Mouse (Mus musculus): ENCODE results near the gene Plekhg4. TPM values are rescaled to one million over a fixed set of nuclear protein-coding genes. Genes with fewer than 3 reads are reported as not detected.
A peak's percentile ranks its signal among the peaks of the same experiment; 100 is the strongest.

Plekhg4 gene
- polyA plus RNA-seq, 1 experiment from 2014 or later: not detected

DNA sequence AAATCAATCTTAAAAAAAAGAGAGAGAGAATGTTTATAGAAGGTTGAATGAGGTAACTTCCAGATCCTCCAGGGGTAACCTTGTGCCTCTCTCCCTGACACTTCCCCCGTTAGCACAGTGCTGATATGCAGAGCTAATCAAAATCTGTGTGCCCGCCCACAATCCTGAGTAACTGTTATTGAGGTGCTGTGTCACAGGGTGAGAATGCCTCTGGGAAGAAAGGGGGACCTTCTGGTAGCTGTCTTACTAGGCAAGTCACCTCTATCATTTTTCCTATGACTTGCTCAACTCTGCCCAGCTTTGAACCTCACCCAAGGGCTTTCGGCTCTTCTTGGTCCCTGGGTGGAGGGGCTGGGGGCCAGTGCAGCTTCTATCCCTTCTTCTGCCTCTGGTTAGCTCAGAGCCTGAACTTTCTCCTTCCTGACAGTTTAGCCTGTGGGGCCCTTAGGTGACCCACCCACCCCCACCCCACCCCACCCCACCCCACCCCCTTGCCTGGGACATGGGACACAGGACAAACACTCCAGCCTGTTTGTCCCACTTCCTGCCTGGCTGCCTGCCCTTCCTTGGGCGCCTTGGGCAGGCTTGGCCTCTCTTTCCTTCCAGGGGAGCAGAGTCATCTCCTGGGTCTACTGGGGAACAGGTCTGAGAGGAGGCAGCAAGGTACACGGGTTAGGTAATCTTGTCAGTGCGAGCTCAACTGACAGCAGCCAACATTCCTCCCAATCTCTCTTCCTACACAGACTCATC, 33.0 kb upstream of the Plekhg4 start:
- Histone ChIP-seq H3K27ac (ENCODE audit: poor library complexity, severe bottlenecking) (peak overlapping the region; percentile 74), H3K36me3 (peaks cover 34% of the 10 kb centered on the region), H3K4me1 (replicated peaks) (peaks cover 57% of the 10 kb centered on the region), H3K4me2 (0 out of 2 replicates have a peak overlapping the region, but pooled peaks have one; percentile 5), H3K9me3 (replicated peaks) (no peaks in the 10 kb centered on the region), H3K9ac (no peak overlapping the region), H3K27me3 (replicated peaks) (no peaks in the 10 kb centered on the region), H3K4me3 (no peak overlapping the region)
- ATAC-seq (ENCODE audit: insufficient number of reproducible peaks, low FRiP score): no peak; the same call in 1 of the 2 replicates
- 53% methylated on average over 6 of the region's 6 CpGs for WGBS

DNA sequence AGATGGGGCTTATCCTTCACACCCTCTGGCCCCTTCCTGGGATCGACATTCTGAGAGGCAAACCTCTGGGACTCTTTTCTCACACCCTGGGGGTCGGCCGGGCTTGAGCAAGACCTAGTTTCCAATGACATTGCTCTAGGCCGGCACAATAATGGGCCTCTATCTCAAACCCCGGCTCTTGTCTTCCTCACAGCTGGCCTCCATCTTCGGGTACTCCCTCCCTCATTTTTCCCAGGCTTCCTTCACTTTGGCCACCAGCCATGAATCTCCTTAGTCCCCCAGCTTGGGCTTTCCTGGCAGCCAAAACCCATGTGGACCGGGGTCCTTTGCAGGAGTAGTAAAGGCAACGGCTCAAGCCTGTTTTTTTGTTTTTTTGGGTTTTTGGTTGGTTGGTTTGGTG, 31.7 kb upstream of the Plekhg4 start:
- H3K9me3 ChIP-seq (replicated peaks): no peaks in the 10 kb centered on the region
- H3K27ac ChIP-seq (ENCODE audit: poor library complexity, severe bottlenecking): peak overlapping the region; percentile 74
- no peak overlapping the region for H3K4me3 ChIP-seq
- peak overlapping the region; percentile 11; the same call in 1 of the 2 replicates for H3K4me2 ChIP-seq
- 27% methylated on average over 8 of the region's 8 CpGs for WGBS
- H3K27me3 ChIP-seq (replicated peaks): no peaks in the 10 kb centered on the region
- ATAC-seq (ENCODE audit: insufficient number of reproducible peaks, low FRiP score): no peak
- peaks cover 21% of the 10 kb centered on the region for H3K36me3 ChIP-seq
- no peak overlapping the region; the same call in 1 of the 2 replicates for H3K9ac ChIP-seq
- peaks cover 71% of the 10 kb centered on the region for H3K4me1 ChIP-seq (replicated peaks)

DNA sequence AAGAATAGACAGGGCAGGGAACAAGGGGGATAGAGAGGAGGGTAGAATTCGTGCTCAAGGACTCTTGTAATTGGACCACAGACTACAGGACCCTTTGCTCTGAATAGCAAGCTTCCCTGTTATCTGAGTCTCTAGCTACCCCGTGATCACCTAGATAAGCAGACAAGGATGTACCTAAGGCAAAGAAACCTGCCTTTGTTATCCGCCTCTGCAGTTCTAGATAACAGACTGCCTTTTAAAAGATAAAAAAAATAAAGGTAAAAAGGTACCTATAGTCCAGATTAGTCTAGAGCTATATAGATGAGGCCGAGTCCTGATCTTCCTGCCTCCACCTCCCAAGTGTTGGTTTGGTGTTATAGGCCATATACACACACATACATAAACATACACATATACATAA, 30.3 kb upstream of the Plekhg4 start:
- Histone ChIP-seq H3K9ac (no peak overlapping the region), H3K4me3 (no peak overlapping the region), H3K4me2 (no peak overlapping the region), H3K36me3 (peaks cover 7% of the 10 kb centered on the region), H3K9me3 (replicated peaks) (no peaks in the 10 kb centered on the region), H3K4me1 (replicated peaks) (peaks cover 76% of the 10 kb centered on the region), H3K27me3 (replicated peaks) (no peaks in the 10 kb centered on the region), H3K27ac (ENCODE audit: poor library complexity, severe bottlenecking) (no peak overlapping the region)
- ATAC-seq (ENCODE audit: insufficient number of reproducible peaks, low FRiP score): no peak
- 62% methylated on average over 4 of the region's 4 CpGs for WGBS

DNA sequence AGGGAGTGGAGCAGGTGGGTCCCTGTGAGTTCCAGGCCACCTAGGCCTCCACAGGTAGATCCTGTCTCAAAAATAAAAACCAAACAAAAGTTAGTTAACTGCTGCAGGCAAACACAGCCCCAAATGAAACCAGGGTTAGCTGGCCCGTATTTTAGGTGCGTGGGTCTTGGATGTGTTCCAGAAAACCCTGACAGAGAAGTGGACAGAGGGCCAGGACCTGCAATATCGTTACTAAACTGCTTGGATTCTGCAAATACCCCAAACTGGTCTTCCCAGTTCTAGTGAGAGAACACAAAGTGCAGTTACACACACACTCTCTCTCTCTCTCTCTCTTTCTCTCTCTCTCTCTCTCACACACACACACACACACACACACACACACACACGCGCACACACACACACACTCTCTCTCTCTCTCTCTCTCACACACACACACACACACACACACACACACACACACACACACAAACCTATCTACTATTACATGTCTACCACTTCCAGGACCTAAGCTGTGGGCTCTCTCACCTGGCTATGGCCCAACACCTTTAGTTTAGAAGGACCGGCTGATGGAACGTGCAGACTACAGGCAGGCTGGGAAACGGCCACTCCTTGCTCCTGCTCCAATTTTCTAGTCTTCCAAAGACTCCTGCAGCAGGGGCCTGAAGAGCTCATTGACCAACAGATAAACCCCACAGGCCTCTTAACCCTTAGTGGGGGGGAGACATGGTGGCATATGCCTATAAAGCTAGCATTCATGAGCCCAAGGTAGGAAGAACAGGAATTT, 29.1 kb upstream of the Plekhg4 start:
- ATAC-seq (ENCODE audit: insufficient number of reproducible peaks, low FRiP score): no peak

DNA sequence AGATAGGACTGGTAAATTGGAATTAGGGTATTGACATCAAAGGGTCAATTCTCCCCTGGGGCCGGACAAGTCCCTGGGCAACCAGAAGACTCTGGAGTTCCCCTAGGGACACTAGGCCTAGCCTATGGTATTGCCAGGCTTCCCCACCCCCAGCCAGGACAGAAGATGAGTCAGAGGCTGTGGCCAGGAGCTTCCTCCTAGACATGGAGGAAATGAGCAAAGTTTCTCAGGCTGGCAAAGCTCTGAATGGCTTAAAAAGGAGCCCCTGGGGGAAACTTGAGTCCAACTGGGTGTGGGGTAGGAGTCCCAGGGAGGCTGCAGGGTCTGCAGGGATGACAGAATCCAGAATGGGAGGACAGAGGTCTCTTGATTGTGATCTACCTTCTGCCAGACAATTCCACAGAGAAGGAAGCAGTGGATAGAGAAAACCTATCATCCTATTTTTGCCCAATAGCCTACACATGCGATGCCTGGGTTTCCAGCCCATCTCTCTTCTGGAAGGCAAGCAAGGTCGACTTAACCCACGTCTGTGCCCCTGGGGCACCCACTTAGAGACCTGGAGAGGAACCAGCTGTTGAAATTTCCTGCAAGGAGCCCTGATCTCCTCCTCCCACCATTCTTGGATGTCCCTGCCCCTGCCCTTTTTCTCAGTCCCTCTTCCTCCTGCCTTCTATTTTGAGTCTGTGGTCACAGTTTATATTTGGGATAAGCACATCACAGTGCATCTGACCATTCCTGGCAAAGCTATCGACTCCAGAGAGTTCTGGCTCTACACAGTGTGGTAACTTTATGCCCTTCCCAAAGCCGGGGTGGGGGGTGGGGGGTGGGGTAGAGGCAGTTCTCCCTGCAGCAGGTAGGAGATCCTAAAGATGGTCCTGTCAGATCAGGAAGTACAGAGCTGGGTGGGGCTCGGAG, 27.8 kb upstream of the Plekhg4 start:
- H3K4me3 ChIP-seq: peak overlapping the region; percentile 78
- ATAC-seq (ENCODE audit: insufficient number of reproducible peaks, low FRiP score): no peak
- H3K4me2 ChIP-seq: peak overlapping the region; percentile 99
- H3K9ac ChIP-seq: peak overlapping the region; percentile 88; the same call in 1 of the 2 replicates
- 41% methylated on average over 7 of the region's 7 CpGs for WGBS
- H3K36me3 ChIP-seq: no peaks in the 10 kb centered on the region
- peaks cover 64% of the 10 kb centered on the region for H3K4me1 ChIP-seq (replicated peaks)
- H3K9me3 ChIP-seq (replicated peaks): no peaks in the 10 kb centered on the region
- peak overlapping the region; percentile 54 for H3K27ac ChIP-seq (ENCODE audit: poor library complexity, severe bottlenecking)
- no peaks in the 10 kb centered on the region for H3K27me3 ChIP-seq (replicated peaks)

More for the DNA sequence above, 29.1 kb upstream of the Plekhg4 start:
- H3K9ac ChIP-seq: no peak overlapping the region
- WGBS: 54% methylated on average over 8 of the region's 8 CpGs
- H3K4me1 ChIP-seq (replicated peaks): peaks cover 67% of the 10 kb centered on the region
- H3K36me3 ChIP-seq: no peaks in the 10 kb centered on the region
- no peak overlapping the region for H3K27ac ChIP-seq (ENCODE audit: poor library complexity, severe bottlenecking)
- H3K27me3 ChIP-seq (replicated peaks): no peaks in the 10 kb centered on the region
- no peak overlapping the region for H3K4me3 ChIP-seq
- peak overlapping the region; percentile 4; the same call in 1 of the 2 replicates for H3K4me2 ChIP-seq
- no peaks in the 10 kb centered on the region for H3K9me3 ChIP-seq (replicated peaks)

DNA sequence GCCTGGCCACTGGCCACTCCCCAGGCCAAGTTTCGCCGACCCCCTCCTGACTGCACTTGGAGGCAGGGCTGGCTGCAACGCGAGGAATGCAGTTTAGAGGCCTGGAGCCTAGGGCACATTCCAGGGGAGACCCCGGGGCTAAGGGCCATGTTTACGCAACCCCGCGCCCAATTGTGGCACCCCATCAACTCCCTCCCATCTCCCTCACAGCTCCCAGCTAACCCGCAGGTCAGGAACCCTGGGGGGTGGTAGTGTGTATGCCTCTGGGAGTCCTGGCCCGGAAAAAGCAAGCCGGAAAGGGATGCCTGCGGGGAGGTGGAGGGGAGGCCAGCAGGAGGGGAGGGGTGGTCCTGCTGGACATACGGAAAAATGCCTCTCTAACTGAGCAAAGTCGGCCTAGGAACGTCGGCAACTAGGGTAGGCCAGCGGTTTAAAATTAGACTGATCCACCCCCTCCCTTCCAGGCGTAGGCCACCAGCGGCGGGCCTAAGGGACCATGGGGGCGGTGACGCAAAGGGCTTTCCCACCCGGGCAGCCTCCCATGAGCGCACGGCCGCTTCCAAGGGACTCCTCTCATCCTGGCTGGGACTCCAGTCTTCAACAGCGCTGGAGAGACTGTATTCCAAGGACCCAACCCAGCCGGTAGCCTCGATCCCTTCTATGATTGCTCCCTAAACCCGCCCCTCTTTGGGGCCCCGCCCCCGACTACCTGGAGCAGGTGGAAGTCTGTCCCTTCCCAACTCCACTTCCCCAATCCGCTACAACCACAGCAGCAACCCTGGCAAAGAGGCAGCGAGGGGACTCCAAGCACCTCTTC, 26.3 kb upstream of the Plekhg4 start:
- ATAC-seq (ENCODE audit: insufficient number of reproducible peaks, low FRiP score): peak; percentile 40
- H3K36me3 ChIP-seq: no peaks in the 10 kb centered on the region
- no peaks in the 10 kb centered on the region for H3K9me3 ChIP-seq (replicated peaks)
- peaks cover 56% of the 10 kb centered on the region for H3K4me1 ChIP-seq (replicated peaks)
- H3K27ac ChIP-seq (ENCODE audit: poor library complexity, severe bottlenecking): peak overlapping the region; percentile 92
- no peaks in the 10 kb centered on the region; the same call in 1 of the 2 replicates for H3K27me3 ChIP-seq (replicated peaks)
- H3K4me3 ChIP-seq: peak overlapping the region; percentile 78
- WGBS: under 1% methylated on average over 34 of the region's 34 CpGs
- peak overlapping the region; percentile 99 for H3K4me2 ChIP-seq
- peak overlapping the region; percentile 88 for H3K9ac ChIP-seq

DNA sequence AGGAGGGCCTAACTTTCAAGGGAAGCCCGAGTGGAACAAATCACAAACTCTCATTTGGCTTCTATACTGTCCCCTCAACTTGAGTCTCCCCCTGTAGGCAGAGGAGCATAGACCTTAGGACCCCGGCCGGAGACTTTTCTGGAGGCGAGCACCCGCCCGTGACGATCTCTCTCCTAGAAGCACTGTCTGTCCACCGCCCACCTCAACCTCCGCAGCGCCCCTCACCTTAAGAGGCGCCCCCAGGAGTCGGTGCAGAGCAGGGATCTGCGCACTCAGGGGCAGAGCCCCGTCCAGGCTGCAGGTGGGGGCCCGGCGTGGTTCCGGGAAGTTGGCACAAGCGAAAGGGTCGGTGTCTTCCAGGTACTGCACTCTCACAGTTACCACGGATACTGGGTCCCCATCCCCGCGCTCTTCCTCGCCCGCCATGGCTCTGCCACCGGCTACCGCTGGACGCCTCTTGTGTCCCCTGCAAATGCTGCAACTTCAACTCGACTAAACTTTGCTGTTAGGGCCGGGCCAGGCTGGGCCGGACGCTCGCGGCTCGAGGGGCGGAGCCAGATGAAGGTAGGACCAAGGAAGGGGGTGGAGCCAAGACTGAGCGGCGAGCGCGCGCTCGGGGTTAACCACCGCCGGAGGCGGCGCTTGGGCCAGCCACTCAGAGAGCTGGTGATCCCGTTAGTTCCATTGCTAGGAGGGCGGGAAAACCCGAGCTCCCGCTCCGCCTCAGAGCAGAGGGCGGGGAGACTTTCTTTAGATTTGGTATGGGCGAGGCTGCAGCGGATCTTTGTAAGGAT, 25.4 kb upstream of the Plekhg4 start, which contains the start of gene Fhod1:
Gene Fhod1, minus strand, starts transcription at position 526 of the 794 bp plus-strand sequence.
- peak within 1 kb of the TSS; percentile 92 for H3K27ac ChIP-seq (ENCODE audit: poor library complexity, severe bottlenecking)
- peak within 1 kb of the TSS; percentile 78 for H3K4me3 ChIP-seq
- H3K27me3 ChIP-seq (replicated peaks): no peaks in the 10 kb centered on the region; the same call in 1 of the 2 replicates
- no peaks in the 10 kb centered on the region for H3K36me3 ChIP-seq
- under 1% methylated on average over 53 of the region's 53 CpGs for WGBS
- H3K9me3 ChIP-seq (replicated peaks): no peaks in the 10 kb centered on the region
- H3K9ac ChIP-seq: peak within 1 kb of the TSS; percentile 88
- peaks cover 52% of the 10 kb centered on the region for H3K4me1 ChIP-seq (replicated peaks)
- peak within 1 kb of the TSS; percentile 99 for H3K4me2 ChIP-seq
- peak; percentile 90 for ATAC-seq (ENCODE audit: insufficient number of reproducible peaks, low FRiP score)

DNA sequence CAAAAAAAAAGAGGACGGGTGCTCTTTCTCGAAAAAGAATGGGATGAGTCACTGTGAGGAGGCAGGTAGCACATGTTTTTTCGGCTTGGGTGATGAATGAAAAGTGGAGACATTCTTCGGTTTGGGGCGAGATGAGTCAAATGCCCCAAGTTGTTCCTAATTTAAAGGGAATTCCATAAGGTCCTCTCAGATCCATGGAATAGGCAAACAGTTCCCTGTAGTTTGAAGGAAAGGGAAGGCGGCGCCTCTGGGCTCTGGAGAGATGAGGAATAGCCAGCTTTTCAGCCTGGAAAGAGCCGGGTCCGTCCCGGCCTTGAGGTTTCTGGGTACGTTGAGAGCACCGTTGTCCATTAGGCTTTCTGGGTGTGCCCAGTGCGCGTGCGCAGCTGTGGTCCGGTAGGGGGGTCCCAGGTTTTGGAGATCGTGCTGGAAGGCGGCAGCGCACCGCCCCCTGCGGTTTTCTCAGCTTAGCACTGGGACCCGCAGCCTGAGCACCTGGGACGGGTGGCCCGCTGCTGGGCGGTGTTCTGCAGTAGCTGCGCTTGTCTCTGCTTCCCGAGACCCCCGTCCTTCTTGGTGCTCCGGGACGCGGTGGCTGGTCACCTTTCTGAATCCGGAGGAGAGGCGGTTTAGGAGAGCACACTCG, 24.5 kb upstream of the Plekhg4 start, which contains the start of gene Slc9a5:
Gene Slc9a5, plus strand, starts transcription at position 394 of the 646 bp plus-strand sequence.
- no peaks in the 10 kb centered on the region; the same call in 1 of the 2 replicates for H3K27me3 ChIP-seq (replicated peaks)
- ATAC-seq (ENCODE audit: insufficient number of reproducible peaks, low FRiP score): no peak
- H3K4me1 ChIP-seq (replicated peaks): peaks cover 49% of the 10 kb centered on the region
- H3K36me3 ChIP-seq: no peaks in the 10 kb centered on the region
- under 1% methylated on average over 34 of the region's 34 CpGs for WGBS
- H3K4me3 ChIP-seq: peak within 1 kb of the TSS; percentile 78
- H3K4me2 ChIP-seq: peak within 1 kb of the TSS; percentile 99
- peak within 1 kb of the TSS; percentile 88 for H3K9ac ChIP-seq
- H3K27ac ChIP-seq (ENCODE audit: poor library complexity, severe bottlenecking): peak within 1 kb of the TSS; percentile 92
- no peaks in the 10 kb centered on the region for H3K9me3 ChIP-seq (replicated peaks)
